Mouse (Mus musculus): ENCODE data around the gene Zfp558.

The Zfp558 gene

GRCm38 (mm10) chr9:18478168-18478567, at the start of gene Zfp558, which contains the start of gene Mbd3l1:
Zfp558 (minus strand) TSS chr9:18478268.
Mbd3l1 (plus strand) TSS chr9:18478359.
- 66% methylated on average over 3 of the region's 3 CpGs for WGBS

- 44% methylated on average over 2 of the region's 2 CpGs for WGBS
Observed at GRCm38 (mm10) chr9:18508098-18508497, 30.0 kb upstream of the Zfp558 start.

- 5% methylated on average over 39 of the region's 39 CpGs for WGBS
Observed at GRCm38 (mm10) chr9:18473324-18474128, 4.5 kb downstream of the Zfp558 start.

GRCm38 (mm10) chr9:18468005-18468404, 10.1 kb downstream of the Zfp558 start:
- WGBS: 88% methylated on average over 3 of the region's 3 CpGs

GRCm38 (mm10) chr9:18467350-18467749, 10.7 kb downstream of the Zfp558 start:
- 49% methylated on average over 3 of the region's 3 CpGs for WGBS

GRCm38 (mm10) chr9:18456520-18456919, 21.5 kb downstream of the Zfp558 start:
- WGBS: 81% methylated on average over 4 of the region's 4 CpGs

GRCm38 (mm10) chr9:18431687-18432086, 46.4 kb downstream of the Zfp558 start:
- 43% methylated on average over 10 of the region's 10 CpGs for WGBS

GRCm38 (mm10) chr9:18430354-18430753, 47.7 kb downstream of the Zfp558 start, which contains the start of gene Mbd3l2:
Mbd3l2 (plus strand) TSS chr9:18430654.

GRCm38 (mm10) chr9:18412371-18412770, 65.7 kb downstream of the Zfp558 start:
- 79% methylated on average over 4 of the region's 4 CpGs for WGBS
